Comparison of ENCODE assay signal across 22 mouse cellular contexts in the genomic region with DNA sequence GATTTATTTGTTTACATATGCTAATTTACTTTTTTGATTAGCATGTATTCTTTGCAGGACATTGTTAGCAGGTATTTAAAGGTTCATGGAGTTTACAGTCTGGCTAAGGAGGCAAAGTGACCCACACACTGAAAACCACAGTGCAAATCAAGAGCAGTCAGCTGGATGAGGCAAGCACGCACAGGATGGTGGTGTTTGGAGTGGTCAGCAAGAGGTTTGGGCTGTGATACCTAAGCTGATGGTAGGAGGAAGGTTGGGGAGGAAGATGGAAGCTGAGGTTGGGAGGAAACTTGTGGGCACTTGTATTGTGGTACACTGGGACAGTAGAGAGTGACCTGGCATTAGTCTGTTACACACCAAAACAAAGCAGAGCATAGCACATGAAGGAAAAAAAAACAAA.
DNase-seq lines count a peak whose midpoint lies in the region; ATAC-seq and TF ChIP-seq lines count a peak whose summit lies in the region.
"Had no signal": no experiment of that assay in that cellular context is flagged by ENCODE, and none has a peak within 500 bp of the region (broad histone marks: within the 10 kb centered on the region; RNA-seq: fewer than 3 reads in every experiment).

No protein-coding gene starts in this region.

- no peak for TF ChIP-seq CTCF in heart, adult 2 months (IDR thresholded peaks at IDR 0.05)

- H3K4me2 ChIP-seq in midbrain, embryonic 11.5 days, result no peak overlapping the region
- no peak overlapping the region for H3K4me2 ChIP-seq in midbrain, embryonic 16.5 days (ENCODE audit: low read length)

- no peak overlapping the region for H3K9ac ChIP-seq in heart, adult 2 months (ENCODE audit: low read depth, low read length)
- no peak overlapping the region for H3K9ac ChIP-seq in midbrain, embryonic 11.5 days (ENCODE audit: low read length)
- H3K9ac ChIP-seq in midbrain, embryonic 16.5 days (ENCODE audit: low read depth, low read length), result no peak overlapping the region

- 89% methylated on average over 1 of the region's 1 CpGs for WGBS in heart, adult 2 months
- 78% methylated on average over 1 of the region's 1 CpGs for WGBS in midbrain, embryonic 11.5 days
- WGBS in midbrain, embryonic 16.5 days, result 97% methylated on average over 1 of the region's 1 CpGs

- TF ChIP-seq POLR2A in heart, adult 2 months (IDR thresholded peaks at IDR 0.05; ENCODE audit: insufficient read depth, low read depth, low read length), result no peak

- ATAC-seq in midbrain, embryonic 11.5 days (ENCODE audit: low FRiP score), result no peak
- no peak for ATAC-seq in midbrain, embryonic 16.5 days
- ATAC-seq in CD4-positive, CD25-positive, alpha-beta regulatory T cell, adult 4 months, result no peak
- ATAC-seq: activated CD4-positive, CD25-positive, alpha-beta regulatory T cell, adult 4 months; Patski had no signal

- H3K4me3 ChIP-seq in heart, adult 2 months, result no peak overlapping the region
- no peak overlapping the region for H3K4me3 ChIP-seq in midbrain, embryonic 11.5 days (ENCODE audit: low read depth, low read length)
- H3K4me3 ChIP-seq in midbrain, embryonic 16.5 days (ENCODE audit: low read depth, low read length), result no peak overlapping the region

- no peaks in the 10 kb centered on the region for H3K79me2 ChIP-seq in heart, adult 2 months (replicated peaks; ENCODE audit: control insufficient read depth, insufficient read depth, low read length)

- TF ChIP-seq EP300 in heart, adult 2 months (IDR thresholded peaks at IDR 0.05; ENCODE audit: insufficient read depth, low read depth, low read length), result no peak

- no peaks in the 10 kb centered on the region for H3K36me3 ChIP-seq in heart, adult 2 months (ENCODE audit: control insufficient read depth, insufficient read depth, low read length)
- H3K36me3 ChIP-seq in midbrain, embryonic 11.5 days (ENCODE audit: control insufficient read depth, insufficient read depth, low read length), result no peaks in the 10 kb centered on the region
- H3K36me3 ChIP-seq in midbrain, embryonic 16.5 days (ENCODE audit: control insufficient read depth, insufficient read depth, low read length), result no peaks in the 10 kb centered on the region
- H3K36me3 ChIP-seq: G1E had no signal

- peak; percentile 48 for DNase-seq in heart, adult 11 months
- no peak for DNase-seq in heart, adult 2 months
- peak; percentile 61 for DNase-seq in midbrain, embryonic 11.5 days (ENCODE audit: low spot score, missing footprints)
- DNase-seq in 416B (ENCODE audit: low read depth), result peak; percentile 56
- DNase-seq: adrenal gland, adult 2 months; adrenal gland, adult 8-10 months; adrenal gland, postnatal 10 days; adrenal gland, postnatal 14 days; adrenal gland, postnatal 25 days; adrenal gland, postnatal 36 days; B cell, adult 2 months; cerebellum, adult 11 months; cerebellum, adult 11-12 months; cerebellum, adult 18-20 months; cerebellum, adult 2 months; cerebellum, adult 8-10 months had no signal

- intact Hi-C loops in heart, adult 2 months (cut with DNase I), result no loop called here

- H3K27me3 ChIP-seq in heart, adult 2 months (ENCODE audit: control insufficient read depth, insufficient read depth, low read length), result no peaks in the 10 kb centered on the region
- no peaks in the 10 kb centered on the region for H3K27me3 ChIP-seq in midbrain, embryonic 11.5 days (ENCODE audit: control insufficient read depth, insufficient read depth, low read length)
- H3K27me3 ChIP-seq in midbrain, embryonic 16.5 days (ENCODE audit: control insufficient read depth, insufficient read depth, low read depth, low read length), result peaks cover 3% of the 10 kb centered on the region; the same call in 1 of the 2 replicates
- H3K27me3 ChIP-seq: CH12.LX, Patski had no signal

- H3K4me1 ChIP-seq in heart, adult 2 months (ENCODE audit: control insufficient read depth, insufficient read depth, low read length), result peaks cover 2% of the 10 kb centered on the region; the same call in 1 of the 2 replicates
- peaks cover 3% of the 10 kb centered on the region; the same call in 1 of the 2 replicates for H3K4me1 ChIP-seq in midbrain, embryonic 11.5 days (ENCODE audit: control insufficient read depth, insufficient read depth, low read length)
- H3K4me1 ChIP-seq in midbrain, embryonic 16.5 days (ENCODE audit: control insufficient read depth, insufficient read depth, low read length), result peaks cover 5% of the 10 kb centered on the region; the same call in 1 of the 2 replicates

- no peaks in the 10 kb centered on the region for H3K9me3 ChIP-seq in midbrain, embryonic 11.5 days (ENCODE audit: control insufficient read depth, low read length)
- H3K9me3 ChIP-seq in midbrain, embryonic 16.5 days (replicated peaks; ENCODE audit: control insufficient read depth, low read length, poor library complexity, severe bottlenecking), result no peaks in the 10 kb centered on the region
- H3K9me3 ChIP-seq: G1E had no signal

- H3K27ac ChIP-seq in heart, adult 2 months, result no peak overlapping the region
- no peak overlapping the region for H3K27ac ChIP-seq in midbrain, embryonic 11.5 days (ENCODE audit: low read depth, low read length)
- H3K27ac ChIP-seq in midbrain, embryonic 16.5 days (ENCODE audit: low read length), result no peak overlapping the region

Comparison
In these comparisons a context has a peak if more than half of its experiments do, and no peak if none do; other contexts are left out.
1. DNase-seq: peak in heart, adult 11 months (single experiment), midbrain, embryonic 11.5 days (single experiment) and 416B (single experiment); none in heart, adult 2 months (0 of 2).